Mouse (Mus musculus): ENCODE results near the gene Qdpr. TPM values are rescaled to one million over a fixed set of nuclear protein-coding genes. Genes with fewer than 3 reads are reported as not detected.
"Not testable (repeated sequence)": the region's sequence is repeated elsewhere in the genome, so short reads cannot be mapped to it uniquely, and the experiment has no call there.

Qdpr gene
- total RNA-seq, 1 experiment from 2014 or later, result 129 TPM

GRCm38 (mm10) chr5:45453451-45453850, 3.4 kb upstream of the Qdpr start, which contains the start of gene Clrn2:
Gene Clrn2, plus strand, starts transcription at chr5:45453751.
- DNase-seq, result no peak

- DNase-seq, result no peak
Observed at GRCm38 (mm10) chr5:45449206-45449605, 830 bp downstream of the Qdpr start.

DNA sequence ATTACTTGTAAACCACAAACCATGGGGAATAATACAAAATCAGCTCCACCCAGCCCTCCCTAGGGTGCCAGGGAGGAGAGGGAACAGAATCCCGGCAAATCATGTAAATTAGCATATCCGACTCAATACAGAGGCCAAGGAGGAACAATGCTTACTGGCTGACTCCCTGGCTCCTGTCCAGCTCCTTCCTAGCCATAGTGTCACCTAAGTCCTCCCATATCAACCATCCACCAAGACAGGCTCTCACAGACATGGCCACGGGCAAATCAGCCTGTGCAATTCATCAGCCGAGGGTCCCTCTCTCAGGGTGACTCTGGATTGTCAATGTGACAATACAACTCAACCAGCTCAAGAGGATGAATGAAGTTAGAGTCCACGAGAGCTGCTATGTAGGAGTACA, 1.4 kb downstream of the Qdpr start:
- no peak for DNase-seq

GRCm38 (mm10) chr5:45444130-45444832, 5.8 kb downstream of the Qdpr start:
- DNase-seq, result no peak

DNA sequence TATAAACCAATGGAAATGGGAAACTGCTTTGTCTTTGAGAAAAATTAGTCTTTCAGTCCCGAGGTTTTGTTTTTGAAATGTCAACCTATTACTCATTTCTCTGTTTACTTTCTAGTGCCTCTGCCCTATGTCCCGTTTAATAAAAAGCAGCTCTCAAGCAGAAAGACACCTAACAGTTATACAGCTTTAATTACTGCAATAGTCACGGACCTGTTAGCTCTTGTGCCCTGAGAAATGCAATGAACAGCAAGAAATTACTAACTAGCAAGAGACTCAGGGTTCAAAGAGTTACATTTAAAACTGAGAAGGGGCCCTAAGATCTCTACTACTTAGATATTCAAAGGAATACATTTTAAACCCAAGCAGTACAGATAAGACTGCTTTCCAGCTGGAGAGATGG, 8.3 kb downstream of the Qdpr start:
- DNase-seq, result no peak

GRCm38 (mm10) chr5:45441124-45441523, 8.9 kb downstream of the Qdpr start:
- DNase-seq, result no peak

GRCm38 (mm10) chr5:45438301-45438700, 11.7 kb downstream of the Qdpr start:
- DNase-seq, result no peak

- no peak for DNase-seq
Observed at GRCm38 (mm10) chr5:45437826-45438225, 12.2 kb downstream of the Qdpr start.

DNA sequence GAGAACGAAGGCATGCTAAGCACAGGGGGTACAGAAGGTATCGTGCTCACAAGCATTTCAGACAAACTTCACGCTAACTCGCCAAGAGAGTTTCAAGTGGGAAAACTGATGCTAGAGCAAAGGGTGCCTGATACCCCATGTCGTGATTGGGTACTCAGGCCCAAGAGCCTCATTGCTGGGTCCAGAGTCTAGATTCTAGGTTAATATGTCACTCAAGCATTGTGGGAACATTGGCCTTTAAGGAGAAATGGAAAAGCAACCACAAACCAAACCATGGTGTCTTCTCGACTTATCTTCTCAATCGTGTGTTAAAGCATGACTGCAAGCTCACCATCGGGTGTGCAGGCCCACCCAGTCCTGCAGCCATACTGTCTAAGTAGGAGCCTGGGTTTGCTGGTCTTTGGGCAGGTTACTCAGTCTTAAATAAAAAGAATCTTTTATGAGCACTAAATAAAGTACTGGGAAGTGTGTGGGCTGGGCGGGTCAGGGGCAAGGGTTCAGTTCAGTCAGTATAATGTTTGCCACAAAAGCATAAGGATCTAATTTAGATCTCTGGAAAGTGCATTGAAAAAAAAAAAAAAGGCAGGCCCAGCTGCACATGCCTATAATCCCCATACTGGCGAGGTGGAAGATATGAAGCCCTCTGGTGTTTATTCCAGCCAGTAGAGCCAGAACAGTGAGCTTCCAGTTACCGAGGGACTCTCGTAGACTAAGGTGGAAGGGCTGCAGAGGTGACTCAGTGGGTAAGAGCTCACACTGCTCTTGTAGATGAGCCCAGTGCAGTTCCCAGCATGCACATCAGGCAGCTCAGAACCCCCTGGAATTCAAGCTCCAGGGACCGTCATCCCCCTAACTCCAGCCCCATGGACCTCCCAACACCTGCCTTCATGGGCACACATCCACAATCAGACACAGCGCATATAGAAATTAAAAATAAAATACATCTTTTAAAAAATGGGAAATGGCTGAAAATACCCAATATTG, 13.8 kb downstream of the Qdpr start:
- no peak for DNase-seq

GRCm38 (mm10) chr5:45427891-45428290, 22.1 kb downstream of the Qdpr start:
- no peak for DNase-seq

DNA sequence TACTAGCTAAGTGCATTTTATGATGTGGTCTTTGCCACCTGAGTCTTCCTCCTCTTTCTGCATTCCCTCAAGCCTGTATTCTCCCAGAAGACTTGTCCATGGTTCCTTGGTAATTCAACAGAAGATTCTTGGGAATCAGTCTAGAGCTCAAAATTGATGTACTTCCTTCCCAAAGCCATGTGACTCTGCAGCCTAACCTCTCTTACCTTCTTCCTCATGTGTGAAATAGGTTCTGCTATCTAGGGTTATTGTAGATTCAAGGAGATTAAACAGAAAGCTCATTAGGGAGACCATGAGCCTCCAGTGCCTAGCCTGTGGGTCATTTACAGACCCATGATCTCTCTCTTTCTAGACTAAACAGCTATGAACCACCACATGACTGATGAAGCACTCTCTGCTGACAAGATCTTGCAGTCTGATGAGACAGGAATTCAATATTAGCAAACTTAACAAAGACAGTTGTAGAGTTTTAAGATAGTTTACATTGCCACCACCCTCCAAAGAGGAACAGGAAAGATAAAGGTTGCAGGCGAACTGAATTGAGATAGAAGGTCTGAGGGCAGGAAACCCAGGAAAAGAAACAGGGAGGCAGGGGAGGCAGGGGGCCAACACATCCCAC, 23.5 kb downstream of the Qdpr start:
- DNase-seq, result no peak

GRCm38 (mm10) chr5:45425771-45426170, 24.3 kb downstream of the Qdpr start:
- DNase-seq, result not testable (repeated sequence)

- DNase-seq, result peak; percentile 61
Observed at GRCm38 (mm10) chr5:45424021-45424886, 25.8 kb downstream of the Qdpr start.

GRCm38 (mm10) chr5:45421881-45422844, 27.9 kb downstream of the Qdpr start:
- no peak for DNase-seq

GRCm38 (mm10) chr5:45419841-45420638, 30.0 kb downstream of the Qdpr start:
- peak; percentile 42 for DNase-seq

- no peak for DNase-seq
Observed at GRCm38 (mm10) chr5:45417859-45418443, 32.1 kb downstream of the Qdpr start.

- DNase-seq, result no peak
Observed at GRCm38 (mm10) chr5:45416478-45416877, 33.6 kb downstream of the Qdpr start.

GRCm38 (mm10) chr5:45406129-45406528, 43.9 kb downstream of the Qdpr start:
- DNase-seq, result no peak

DNA sequence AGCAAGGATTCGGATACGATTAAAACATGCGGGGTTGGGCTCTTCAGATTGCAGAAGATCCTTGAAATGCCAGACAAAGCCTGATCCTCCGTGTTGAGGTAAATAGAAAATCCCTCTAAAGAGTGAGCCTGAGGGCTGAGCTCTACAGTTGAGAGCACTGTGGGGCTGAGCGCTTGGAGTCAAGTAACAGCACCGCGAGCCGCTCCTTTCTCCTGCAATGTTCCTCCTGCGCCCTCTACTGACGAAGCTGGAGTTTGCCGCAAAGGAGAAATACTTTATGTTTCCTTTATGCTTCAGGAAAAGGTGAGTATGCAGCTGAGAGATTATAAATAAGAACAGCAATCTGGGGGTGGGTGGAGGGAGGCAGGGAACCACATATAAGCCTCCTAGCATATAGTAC, 47.4 kb downstream of the Qdpr start:
- DNase-seq, result peak; percentile 74

Measured in adrenal gland, postnatal 25 days (tissue).